Mouse (Mus musculus) MEL (cell line): ENCODE measurements around the gene Rora. TPM values are rescaled to one million over a fixed set of nuclear protein-coding genes. Genes with fewer than 3 reads are reported as not detected.

ENCODE experiments used
- DNase-seq: peaks from one replicate; pipeline ENCODE4 v3.0.0; 2011; ENCODE audit warnings: low read depth, low spot score
- H3K27ac ChIP-seq: 2 replicates; pipeline ENCODE4 v1.5.1; 2012; ENCODE audit warnings: low read depth, mild to moderate bottlenecking, control low read depth, low read length, moderate library complexity; ENCODE audit not compliant: control insufficient read depth
- H3K27me3 ChIP-seq, 2 experiments: fragments of 150-350 bp in 1 of 2; sonication (generic) in 1 of 2; 2 replicates each; pipeline ENCODE4 v1.6.1; 2012; ENCODE audit warnings: low read length in 2 of 2, mild to moderate bottlenecking in 2 of 2, improper control_type of control experiment in 1 of 2, moderate library complexity in 1 of 2; ENCODE audit not compliant: insufficient read depth in 2 of 2, control insufficient read depth in 1 of 2
- H3K36me3 ChIP-seq, 2 experiments: 2 replicates each; pipeline ENCODE4 v1.6.1; 2012 to 2014; ENCODE audit warnings: low read length in 2 of 2, improper control_type of control experiment in 1 of 2, inconsistent platforms in 1 of 2, mild to moderate bottlenecking in 1 of 2; ENCODE audit not compliant: insufficient read depth in 2 of 2, control insufficient read depth in 1 of 2
- H3K4me1 ChIP-seq, 2 experiments: fragments of 150-350 bp in 1 of 2; sonication (generic) in 1 of 2; 2 replicates each; pipeline ENCODE4 v1.6.1; 2012; ENCODE audit warnings: low read length in 2 of 2, improper control_type of control experiment in 1 of 2, mild to moderate bottlenecking in 1 of 2; ENCODE audit not compliant: insufficient read depth in 2 of 2, control insufficient read depth in 1 of 2
- H3K4me3 ChIP-seq, 2 experiments: fragments of 150-350 bp in 1 of 2; sonication (generic) in 1 of 2; 2 replicates each; pipeline ENCODE4 v1.5.1; 2012; ENCODE audit warnings: low read depth in 2 of 2, low read length in 2 of 2, mild to moderate bottlenecking in 2 of 2, moderate library complexity in 2 of 2, control low read depth in 1 of 2, improper control_type of control experiment in 1 of 2; ENCODE audit not compliant: control insufficient read depth in 1 of 2, insufficient read depth in 1 of 2
- H3K79me2 ChIP-seq: 2 replicates; pipeline ENCODE4 v1.6.1; 2012; ENCODE audit warnings: mild to moderate bottlenecking, low read length, moderate library complexity; ENCODE audit not compliant: control insufficient read depth, poor library complexity, insufficient read depth
- H3K9ac ChIP-seq: 2 replicates; pipeline ENCODE4 v1.6.1; 2012; ENCODE audit warnings: low read depth, mild to moderate bottlenecking, control low read depth, low read length, moderate library complexity; ENCODE audit not compliant: control insufficient read depth, poor library complexity, severe bottlenecking
- H3K9me3 ChIP-seq: fragments of 150-350 bp; sonication (generic); replicated peaks from 2 replicates; pipeline ENCODE4 v1.6.1; 2012; ENCODE audit warnings: mild to moderate bottlenecking, low read length, improper control_type of control experiment, moderate library complexity; ENCODE audit not compliant: insufficient read depth
- BHLHE40 ChIP-seq: IDR thresholded peaks from 2 replicates; pipeline ENCODE4 v1.6.1; 2012; ENCODE audit warnings: low read depth, mild to moderate bottlenecking, inconsistent platforms, low read length, improper control_type of control experiment, borderline replicate concordance
- CHD1 ChIP-seq: IDR thresholded peaks from 2 replicates; pipeline ENCODE4 v1.6.1; 2012; ENCODE audit warnings: low read depth, mild to moderate bottlenecking, inconsistent platforms, low read length, improper control_type of control experiment
- CHD2 ChIP-seq: IDR thresholded peaks from 2 replicates; pipeline ENCODE4 v1.6.1; 2011; ENCODE audit warnings: low read length, improper control_type of control experiment
- E2F4 ChIP-seq: IDR thresholded peaks from 2 replicates; pipeline ENCODE4 v1.6.1; 2011; ENCODE audit warnings: low read depth, low read length, improper control_type of control experiment, borderline replicate concordance
- EP300 ChIP-seq, 2 experiments: IDR thresholded peaks; 2 replicates each; pipeline ENCODE4 v1.6.1; 2011; ENCODE audit warnings: improper control_type of control experiment in 2 of 2, low read length in 2 of 2, low read depth in 1 of 2, mild to moderate bottlenecking in 1 of 2
- GATA1 ChIP-seq: IDR thresholded peaks from 2 replicates; pipeline ENCODE4 v1.6.1; 2011; ENCODE audit warnings: low read depth, low read length, improper control_type of control experiment
- HCFC1 ChIP-seq: IDR thresholded peaks from 2 replicates; pipeline ENCODE4 v1.6.1; 2012; ENCODE audit warnings: low read depth, mild to moderate bottlenecking, inconsistent platforms, low read length, improper control_type of control experiment, moderate library complexity
- KAT2A ChIP-seq: conservative IDR thresholded peaks from 2 replicates; pipeline ENCODE4 v1.6.1; 2012; ENCODE audit warnings: low read depth, low read length, improper control_type of control experiment, inconsistent platforms
- MAFK ChIP-seq: IDR thresholded peaks from 2 replicates; pipeline ENCODE4 v1.6.1; 2011; ENCODE audit warnings: low read depth, mild to moderate bottlenecking, low read length, improper control_type of control experiment, borderline replicate concordance
- MAX ChIP-seq: IDR thresholded peaks from 2 replicates; pipeline ENCODE4 v1.6.1; 2011; ENCODE audit warnings: low read length, improper control_type of control experiment
- MEF2A ChIP-seq: IDR thresholded peaks from 2 replicates; pipeline ENCODE4 v1.6.1; 2014; ENCODE audit warnings: low read depth, mild to moderate bottlenecking, inconsistent platforms, low read length, improper control_type of control experiment; ENCODE audit not compliant: poor library complexity, insufficient replicate concordance, severe bottlenecking; ENCODE audit errors: extremely low read depth
- MYC ChIP-seq: IDR thresholded peaks from 2 replicates; pipeline ENCODE4 v1.6.1; 2011; ENCODE audit warnings: low read depth, mild to moderate bottlenecking, low read length, improper control_type of control experiment, moderate library complexity
- NRF1 ChIP-seq: IDR thresholded peaks from 2 replicates; pipeline ENCODE4 v1.6.1; 2014; ENCODE audit warnings: low read depth, mild to moderate bottlenecking, inconsistent platforms, low read length, improper control_type of control experiment, moderate library complexity; ENCODE audit not compliant: poor library complexity, insufficient read depth, severe bottlenecking
- POLR2AphosphoS2 ChIP-seq: IDR thresholded peaks from 2 replicates; pipeline ENCODE4 v1.6.1; 2011; ENCODE audit warnings: low read length, improper control_type of control experiment
- RAD21 ChIP-seq: IDR thresholded peaks from 2 replicates; pipeline ENCODE4 v1.6.1; 2011; ENCODE audit warnings: mild to moderate bottlenecking, low read depth, low read length, improper control_type of control experiment
- RCOR1 ChIP-seq: IDR thresholded peaks from 2 replicates; pipeline ENCODE4 v1.6.1; 2012; ENCODE audit warnings: low read depth, mild to moderate bottlenecking, inconsistent platforms, low read length, improper control_type of control experiment
- SIN3A ChIP-seq: IDR thresholded peaks from 2 replicates; pipeline ENCODE4 v1.6.1; 2012; ENCODE audit warnings: low read length, improper control_type of control experiment, inconsistent platforms
- SMC3 ChIP-seq: IDR thresholded peaks from 2 replicates; pipeline ENCODE4 v1.6.1; 2011; ENCODE audit warnings: low read depth, low read length, improper control_type of control experiment
- TAL1 ChIP-seq: IDR thresholded peaks from 2 replicates; pipeline ENCODE4 v1.6.1; 2012; ENCODE audit warnings: mild to moderate bottlenecking, inconsistent platforms, low read length, moderate library complexity, mixed read lengths
- TCF12 ChIP-seq: IDR thresholded peaks from 2 replicates; pipeline ENCODE4 v1.6.1; 2014; ENCODE audit warnings: low read depth, mild to moderate bottlenecking, inconsistent platforms, low read length, improper control_type of control experiment, moderate library complexity
- UBTF ChIP-seq: IDR thresholded peaks from 2 replicates; pipeline ENCODE4 v1.6.1; 2012; ENCODE audit warnings: low read depth, mild to moderate bottlenecking, inconsistent platforms, low read length, improper control_type of control experiment, moderate library complexity, borderline replicate concordance; ENCODE audit not compliant: insufficient read depth
- USF1 ChIP-seq: IDR thresholded peaks from 2 replicates; pipeline ENCODE4 v1.6.1; 2014; ENCODE audit warnings: low read depth, mild to moderate bottlenecking, inconsistent platforms, low read length, improper control_type of control experiment, moderate library complexity
- USF2 ChIP-seq, 2 experiments: IDR thresholded peaks; 2 replicates each; pipeline ENCODE4 v1.6.1; 2011 to 2012; ENCODE audit warnings: improper control_type of control experiment in 2 of 2, low read length in 2 of 2, borderline replicate concordance in 1 of 2, inconsistent platforms in 1 of 2, low read depth in 1 of 2, mild to moderate bottlenecking in 1 of 2; ENCODE audit not compliant: insufficient read depth in 1 of 2
- ZC3H11A ChIP-seq: IDR thresholded peaks from 2 replicates; pipeline ENCODE4 v1.6.1; 2012; ENCODE audit warnings: low read depth, mild to moderate bottlenecking, inconsistent platforms, low read length, improper control_type of control experiment
- ZKSCAN1 ChIP-seq: IDR thresholded peaks from 2 replicates; pipeline ENCODE4 v1.6.1; 2012; ENCODE audit warnings: low read depth, mild to moderate bottlenecking, inconsistent platforms, low read length, improper control_type of control experiment, moderate library complexity
- ZMIZ1 ChIP-seq: IDR thresholded peaks from 2 replicates; pipeline ENCODE4 v1.6.1; 2012; ENCODE audit warnings: low read depth, mild to moderate bottlenecking, inconsistent platforms, low read length, improper control_type of control experiment, moderate library complexity
- ZNF384 ChIP-seq: IDR thresholded peaks from 2 replicates; pipeline ENCODE4 v1.6.1; 2012; ENCODE audit warnings: low read depth, mild to moderate bottlenecking, inconsistent platforms, low read length, improper control_type of control experiment
- polyA plus RNA-seq, 2 experiments: library from polyadenylated mRNA; stranded (reverse) in 1 of 2; unstranded in 1 of 2; fragments of >175 nt in 1 of 2; fragments of >200 nt in 1 of 2; gene quantifications; 2 replicates each; pipeline versions ENCODE4 v1.2.1 to v1.2.4; 2012; ENCODE audit warnings: low replicate concordance in 2 of 2, low read depth in 1 of 2; ENCODE audit not compliant: insufficient read length in 2 of 2, insufficient read depth in 1 of 2, missing spikeins in 1 of 2
- total RNA-seq: library from RNA; depleted of rRNA; stranded (reverse); fragments of 300-350 nt; gene quantifications from 2 replicates; pipeline ENCODE4 v1.2.3, GENCODE M21; 2012

Rora gene
- total and polyA plus RNA-seq, 3 experiments: not detected

- no peaks in the 10 kb centered on the region; the same call in 1 of the 2 replicates for H3K9me3 ChIP-seq
- no peak for TF ChIP-seq TAL1
- TF ChIP-seq RCOR1: no peak
- TF ChIP-seq RAD21: no peak
- TF ChIP-seq MAX: no peak
- no peak for TF ChIP-seq ZMIZ1
- no peak for TF ChIP-seq POLR2AphosphoS2
- TF ChIP-seq EP300 (IDR thresholded peaks at IDR 0.05; ENCODE audit: low read depth in 1 of 2, low read length in 2 of 2): no peak
- TF ChIP-seq MAFK: no peak
- TF ChIP-seq HCFC1: no peak
- no peak for TF ChIP-seq CHD1
- no peak for TF ChIP-seq BHLHE40
- TF ChIP-seq E2F4: no peak
- no peak for TF ChIP-seq TCF12
- no peak for TF ChIP-seq KAT2A
- no peak for TF ChIP-seq MEF2A
- TF ChIP-seq USF1: no peak
- no peak for TF ChIP-seq ZC3H11A
- no peak for TF ChIP-seq GATA1
- TF ChIP-seq MYC: no peak
- TF ChIP-seq CHD2: no peak
Observed at GRCm38 (mm10) chr9:69055302-69055701, 401.7 kb downstream of the Rora start.

GRCm38 (mm10) chr9:69071203-69071867 is 417.7 kb downstream of the Rora start:
- Histone ChIP-seq H3K9ac (no peak overlapping the region), H3K79me2 (no peaks in the 10 kb centered on the region), H3K36me3 (no peaks in the 10 kb centered on the region), H3K4me1 (no peaks in the 10 kb centered on the region), H3K9me3 (no peaks in the 10 kb centered on the region), H3K4me3 (no peak overlapping the region), H3K27ac (no peak overlapping the region), H3K27me3 (no peaks in the 10 kb centered on the region)
- TF ChIP-seq ZNF384 (no peak), GATA1 (no peak), ZKSCAN1 (no peak), BHLHE40 (no peak), ZC3H11A (no peak), POLR2AphosphoS2 (no peak), MAX (no peak), RCOR1 (no peak), NRF1 (no peak), SMC3 (no peak), USF2 (IDR thresholded peaks at IDR 0.05; ENCODE audit: borderline replicate concordance in 1 of 2, insufficient read depth in 1 of 2, low read depth in 1 of 2, low read length in 2 of 2) (no peak), SIN3A (no peak), MAFK (no peak), ZMIZ1 (no peak), KAT2A (no peak), UBTF (no peak), RAD21 (no peak)
- no peak for DNase-seq

More at GRCm38 (mm10) chr9:69055302-69055701, 401.7 kb downstream of the Rora start:
- no peaks in the 10 kb centered on the region for H3K79me2 ChIP-seq
- H3K36me3 ChIP-seq: no peaks in the 10 kb centered on the region
- H3K4me1 ChIP-seq: no peaks in the 10 kb centered on the region
- no peaks in the 10 kb centered on the region for H3K27me3 ChIP-seq
- H3K4me3 ChIP-seq: no peak overlapping the region
- no peak overlapping the region for H3K9ac ChIP-seq
- no peak for DNase-seq
- no peak overlapping the region for H3K27ac ChIP-seq
